Mouse (Mus musculus): ENCODE measurements around the gene Mpzl1. TPM values are rescaled to one million over a fixed set of nuclear protein-coding genes. Genes with fewer than 3 reads are reported as not detected.

The Mpzl1 gene
- polyA plus RNA-seq, 1 experiment from 2014 or later, result 35.3 TPM

DNA sequence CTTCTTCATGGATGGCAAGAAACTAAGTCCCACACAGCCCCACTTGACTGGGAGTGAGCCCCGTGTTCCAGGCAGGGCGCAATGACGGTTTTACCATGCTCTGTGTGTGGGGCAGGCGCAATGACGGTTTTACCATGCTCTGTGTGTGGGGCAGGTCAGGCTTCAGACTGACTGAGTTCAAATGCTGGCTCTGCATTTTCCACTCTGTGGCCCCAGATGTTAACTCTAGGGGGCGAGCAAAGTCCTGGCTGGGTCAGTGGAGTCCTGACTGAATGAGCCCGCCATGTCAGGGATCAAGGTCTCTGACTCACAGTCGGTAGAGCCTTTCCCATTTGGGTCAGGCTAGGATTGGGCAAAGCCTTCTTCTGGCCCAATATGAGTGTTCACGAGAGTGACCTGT, 38.0 kb upstream of the Mpzl1 start:
- in situ Hi-C loops (cut with MboI; ENCODE audit: low pct_unique_long_range_greater_than_20kb), result no loop called here
- DNase-seq (ENCODE audit: low read depth, low spot score) (no peak), ATAC-seq (no peak)

DNA sequence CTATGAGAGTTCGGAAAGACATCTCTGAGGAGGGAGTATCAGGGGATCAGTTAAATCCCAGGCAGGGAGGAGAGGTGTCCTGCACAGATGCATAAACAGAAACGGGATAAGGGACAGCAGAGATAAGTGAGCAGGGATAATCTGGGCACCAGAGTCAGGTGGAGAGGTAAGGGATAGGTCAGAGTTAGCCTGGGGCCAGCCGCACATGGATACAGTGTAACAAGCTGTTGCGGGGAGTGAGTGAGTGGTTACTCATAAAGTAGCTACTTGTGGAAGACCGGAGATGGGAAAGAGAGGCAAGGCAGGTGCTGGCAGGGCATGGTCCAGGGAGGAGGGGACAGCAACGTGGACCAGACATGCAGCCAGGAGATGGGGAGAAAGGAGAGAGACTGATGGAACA, 35.7 kb upstream of the Mpzl1 start:
- CTCF ChIA-PET, result no interaction called here
- in situ Hi-C loops (cut with MboI; ENCODE audit: low pct_unique_long_range_greater_than_20kb), result no loop called here
- no peaks in the 10 kb centered on the region for H3K27me3 ChIP-seq
- POLR2A ChIA-PET, result interaction anchor here (0.6 kb wide), 1 partner anchor 451 kb away, joined by 3 read pairs; no protein-coding TSS in a partner anchor
- no peak for TF ChIP-seq CTCF (IDR thresholded peaks at IDR 0.05)
- DNase-seq (ENCODE audit: low read depth, low spot score) (no peak), ATAC-seq (no peak)

More for the DNA sequence above, 38.0 kb upstream of the Mpzl1 start:
- ChIA-PET POLR2A (no interaction called here), CTCF (interaction anchor here (1.8 kb wide), 1 partner anchor 14 kb away, joined by 3 read pairs; no protein-coding TSS in a partner anchor)
- peaks cover 9% of the 10 kb centered on the region for H3K27me3 ChIP-seq
- no peak for TF ChIP-seq CTCF (IDR thresholded peaks at IDR 0.05)

DNA sequence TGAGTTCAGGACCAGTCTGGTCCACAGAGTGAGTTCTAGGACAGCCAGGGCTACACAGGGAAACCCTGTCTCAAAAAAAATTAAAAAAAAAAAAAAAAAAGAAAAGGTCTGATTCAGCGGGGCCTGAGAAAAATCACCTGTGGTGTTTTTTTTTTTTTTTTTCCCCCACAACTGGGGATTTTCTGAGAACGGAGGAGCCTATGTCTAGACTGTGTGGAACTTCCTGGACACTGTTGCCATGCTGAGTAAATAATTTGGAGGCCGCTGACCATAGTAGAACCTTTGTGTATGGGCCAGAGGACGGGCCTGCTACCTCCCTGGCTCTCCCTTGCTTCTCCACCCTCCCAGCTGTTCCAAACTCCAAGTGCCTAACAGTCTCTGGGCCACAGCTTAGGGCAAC, 34.6 kb upstream of the Mpzl1 start:
- in situ Hi-C loops (cut with MboI; ENCODE audit: low pct_unique_long_range_greater_than_20kb), result no loop called here
- ChIA-PET POLR2A (no interaction called here), CTCF (no interaction called here)
- ATAC-seq (no peak), DNase-seq (ENCODE audit: low read depth, low spot score) (no peak)
- H3K27me3 ChIP-seq, result no peaks in the 10 kb centered on the region
- no peak for TF ChIP-seq CTCF (IDR thresholded peaks at IDR 0.05)

DNA sequence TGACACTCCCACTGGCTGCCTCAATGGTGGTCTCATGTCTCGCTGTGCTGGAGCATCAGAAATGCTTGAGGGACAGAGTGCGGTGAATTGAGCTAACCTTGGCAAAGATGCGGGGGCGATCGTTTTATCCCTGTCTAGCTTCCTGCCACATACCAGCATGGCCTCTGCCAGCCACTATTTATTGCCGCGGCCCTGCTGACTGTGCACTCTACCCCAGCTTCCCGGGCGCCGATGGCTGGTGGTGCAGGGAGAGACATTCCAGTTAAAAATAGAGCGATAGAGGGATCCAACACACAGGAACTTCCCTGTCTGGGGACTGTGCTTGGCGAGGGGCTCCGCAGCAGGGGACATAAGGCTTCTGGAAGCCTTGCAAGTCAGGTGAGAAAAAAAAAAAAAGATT, 33.0 kb upstream of the Mpzl1 start:
- no peak for ATAC-seq
- no peak for TF ChIP-seq CTCF (IDR thresholded peaks at IDR 0.05)
- POLR2A ChIA-PET, result interaction anchor here (1.3 kb wide), 1 partner anchor 68 kb away, joined by 4 read pairs; no protein-coding TSS in a partner anchor
- CTCF ChIA-PET, result interaction anchor here (0.6 to 7.4 kb wide), 3 partner anchors 9 to 68 kb away, joined by 3 to 32 read pairs (median 4); no protein-coding TSS in a partner anchor
- H3K27me3 ChIP-seq, result peaks cover 3% of the 10 kb centered on the region
- DNase-seq (ENCODE audit: low read depth, low spot score), result no peak
- in situ Hi-C loops (cut with MboI; ENCODE audit: low pct_unique_long_range_greater_than_20kb), result no loop called here

DNA sequence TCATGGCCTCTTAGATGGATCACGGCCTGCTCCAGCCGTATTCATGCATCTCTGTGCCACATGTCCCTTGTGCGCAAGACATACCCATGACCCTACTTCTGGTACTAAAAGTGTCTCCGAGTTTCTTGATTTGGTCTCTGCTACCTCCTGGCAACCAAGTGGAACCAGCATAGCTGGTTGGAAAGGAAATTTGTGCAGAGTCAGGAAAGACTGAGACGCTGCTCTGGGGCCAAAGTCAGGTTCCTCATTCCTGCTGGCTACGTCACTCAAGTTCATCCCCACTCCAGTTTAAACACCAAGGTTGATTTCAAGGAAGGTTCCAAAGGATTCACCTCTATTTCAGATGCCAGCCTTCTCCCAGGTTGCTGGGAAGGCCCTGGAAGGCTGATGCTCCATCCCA, 32.6 kb upstream of the Mpzl1 start:
- peaks cover 3% of the 10 kb centered on the region for H3K27me3 ChIP-seq
- in situ Hi-C loops (cut with MboI; ENCODE audit: low pct_unique_long_range_greater_than_20kb), result no loop called here
- ATAC-seq (no peak), DNase-seq (ENCODE audit: low read depth, low spot score) (no peak)
- TF ChIP-seq CTCF (IDR thresholded peaks at IDR 0.05), result no peak
- ChIA-PET POLR2A (interaction anchor here (1.3 kb wide), 1 partner anchor 68 kb away, joined by 4 read pairs; no protein-coding TSS in a partner anchor), CTCF (interaction anchor here (1.7 to 7.4 kb wide), 2 partner anchors 13 to 69 kb away, joined by 4 to 32 read pairs; no protein-coding TSS in a partner anchor)

DNA sequence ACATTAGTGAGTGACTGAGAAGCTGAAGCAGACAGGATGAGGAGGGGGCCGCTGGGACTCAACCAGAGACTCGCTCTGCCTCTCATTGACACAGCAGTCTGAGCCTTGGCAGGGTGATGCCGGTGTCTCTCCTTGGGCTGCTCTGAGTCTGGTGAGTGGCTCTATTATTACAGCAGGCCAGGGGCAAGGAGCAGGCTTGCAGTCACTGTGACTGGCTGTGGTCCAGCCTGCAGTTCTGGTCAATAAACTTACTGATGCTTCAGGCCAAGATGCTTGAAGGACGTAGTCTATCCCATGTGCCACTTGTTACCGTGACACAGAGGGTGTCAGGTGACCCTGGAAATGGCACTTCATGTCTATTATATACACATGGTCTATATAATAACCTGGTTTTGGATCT, 31.4 kb upstream of the Mpzl1 start:
- ATAC-seq, result no peak
- no peak for DNase-seq (ENCODE audit: low read depth, low spot score)
- POLR2A ChIA-PET, result interaction anchor here (1.1 kb wide), 1 partner anchor 70 kb away, joined by 3 read pairs; no protein-coding TSS in a partner anchor
- peaks cover 3% of the 10 kb centered on the region for H3K27me3 ChIP-seq
- TF ChIP-seq CTCF (IDR thresholded peaks at IDR 0.05), result no peak
- in situ Hi-C loops (cut with MboI; ENCODE audit: low pct_unique_long_range_greater_than_20kb), result no loop called here
- CTCF ChIA-PET, result interaction anchor here (7.4 kb wide), 1 partner anchor 70 kb away, joined by 32 read pairs; no protein-coding TSS in a partner anchor

DNA sequence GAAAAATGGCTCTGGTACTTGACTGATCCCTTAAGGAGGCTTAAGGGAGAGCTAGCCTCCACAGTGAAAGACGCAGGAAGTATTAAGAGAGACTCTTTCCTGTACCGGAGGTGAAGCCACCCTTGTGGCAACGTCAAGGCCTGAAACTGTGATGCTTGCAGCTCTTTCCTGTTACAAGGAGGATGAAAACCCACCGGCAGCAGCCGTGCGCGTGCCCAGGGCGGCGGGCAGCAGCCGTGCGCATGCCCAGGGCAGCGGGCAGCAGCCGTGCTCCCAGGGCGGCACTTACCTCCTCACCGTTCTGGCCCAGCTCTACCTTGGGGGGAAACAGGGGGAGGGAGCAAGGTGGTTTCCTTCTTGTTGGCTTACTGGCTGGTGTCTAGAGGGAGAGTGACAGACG, 28.9 kb upstream of the Mpzl1 start:
- TF ChIP-seq CTCF (IDR thresholded peaks at IDR 0.05), result no peak
- ChIA-PET CTCF (interaction anchor here (7.4 kb wide), 1 partner anchor 72 kb away, joined by 32 read pairs; no protein-coding TSS in a partner anchor), POLR2A (interaction anchor here (1.0 kb wide), 1 partner anchor 72 kb away, joined by 3 read pairs; no protein-coding TSS in a partner anchor)
- H3K27me3 ChIP-seq, result peaks cover 3% of the 10 kb centered on the region
- no peak for DNase-seq (ENCODE audit: low read depth, low spot score)
- ATAC-seq, result no peak
- in situ Hi-C loops (cut with MboI; ENCODE audit: low pct_unique_long_range_greater_than_20kb), result loop anchor here (5.0 kb wide), 1 partner anchor 74 kb away; no protein-coding TSS in a partner anchor

DNA sequence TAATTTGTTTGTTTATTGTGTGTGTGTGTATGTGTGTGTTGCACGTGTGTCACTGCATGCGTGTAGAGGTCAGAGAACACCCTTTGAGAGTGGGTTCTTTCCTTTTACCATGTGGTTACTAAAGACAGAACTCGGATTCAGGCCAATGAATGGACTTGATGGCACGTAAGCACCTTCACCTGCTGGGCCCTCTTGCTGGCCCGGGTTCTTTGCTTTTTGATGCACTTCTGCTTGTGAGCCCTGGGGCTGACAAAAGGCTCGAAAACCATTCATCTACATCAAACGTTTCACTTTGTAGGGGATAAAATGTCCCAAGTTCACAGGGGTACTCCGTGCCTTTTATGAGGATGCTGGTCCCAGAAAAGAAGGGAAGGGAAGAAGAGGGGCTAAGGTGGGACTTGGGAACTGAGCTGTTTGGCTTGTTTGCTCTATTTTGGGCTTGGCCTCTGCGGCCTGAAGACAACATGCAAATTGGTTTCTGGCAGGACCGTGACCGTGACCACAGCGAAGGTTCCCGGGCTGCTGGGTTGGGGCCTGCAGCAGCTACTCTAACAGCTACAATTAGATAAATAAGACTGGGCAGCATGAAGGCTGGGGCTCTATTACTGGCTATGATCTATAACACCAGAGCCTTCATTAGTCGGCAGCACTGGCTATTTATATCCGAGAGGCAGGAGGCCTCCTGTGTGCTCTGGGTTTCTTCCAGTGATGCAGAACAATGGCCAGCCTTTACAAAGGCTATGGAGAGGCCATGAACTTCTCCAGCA, 28.3 kb upstream of the Mpzl1 start:
- ATAC-seq (no peak), DNase-seq (ENCODE audit: low read depth, low spot score) (no peak)
- TF ChIP-seq CTCF (IDR thresholded peaks at IDR 0.05), result no peak
- in situ Hi-C loops (cut with MboI; ENCODE audit: low pct_unique_long_range_greater_than_20kb), result loop anchor here (5.0 kb wide), 1 partner anchor 75 kb away; no protein-coding TSS in a partner anchor
- ChIA-PET POLR2A (interaction anchor here (0.5 to 1.0 kb wide), 2 partner anchors 18 to 73 kb away, joined by 3 to 6 read pairs; no protein-coding TSS in a partner anchor), CTCF (interaction anchor here (7.4 kb wide), 1 partner anchor 73 kb away, joined by 32 read pairs; no protein-coding TSS in a partner anchor)
- peaks cover 3% of the 10 kb centered on the region for H3K27me3 ChIP-seq

DNA sequence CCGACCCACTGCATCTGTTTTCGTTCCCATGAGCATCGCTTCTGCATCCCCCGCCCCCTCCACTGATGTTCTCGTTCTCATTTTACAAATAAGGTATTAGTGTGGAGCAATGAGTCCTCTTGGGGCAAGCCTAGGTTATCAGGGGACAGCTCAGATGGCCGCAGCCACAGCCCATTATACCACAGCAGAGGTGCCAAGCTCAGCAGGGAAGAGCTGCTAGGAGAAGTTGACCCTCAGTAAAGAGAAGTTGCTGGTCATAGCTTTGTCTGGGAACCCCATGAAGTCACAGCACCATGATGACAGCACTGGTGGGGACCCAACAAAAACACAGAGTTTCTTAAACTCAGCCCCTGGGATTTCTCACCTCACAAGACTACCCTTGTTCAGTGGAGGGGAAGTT, 27.4 kb upstream of the Mpzl1 start:
- CTCF ChIA-PET, result interaction anchor here (1.2 to 7.4 kb wide), 3 partner anchors 36 to 79 kb away, joined by 4 to 32 read pairs (median 4); no protein-coding TSS in a partner anchor
- DNase-seq (ENCODE audit: low read depth, low spot score) (no peak), ATAC-seq (no peak)
- peaks cover 3% of the 10 kb centered on the region for H3K27me3 ChIP-seq
- POLR2A ChIA-PET, result interaction anchor here (0.5 kb wide), 1 partner anchor 17 kb away, joined by 6 read pairs; no protein-coding TSS in a partner anchor
- TF ChIP-seq CTCF (IDR thresholded peaks at IDR 0.05), result no peak
- in situ Hi-C loops (cut with MboI; ENCODE audit: low pct_unique_long_range_greater_than_20kb), result loop anchor here (5.0 kb wide), 1 partner anchor 76 kb away; no protein-coding TSS in a partner anchor

DNA sequence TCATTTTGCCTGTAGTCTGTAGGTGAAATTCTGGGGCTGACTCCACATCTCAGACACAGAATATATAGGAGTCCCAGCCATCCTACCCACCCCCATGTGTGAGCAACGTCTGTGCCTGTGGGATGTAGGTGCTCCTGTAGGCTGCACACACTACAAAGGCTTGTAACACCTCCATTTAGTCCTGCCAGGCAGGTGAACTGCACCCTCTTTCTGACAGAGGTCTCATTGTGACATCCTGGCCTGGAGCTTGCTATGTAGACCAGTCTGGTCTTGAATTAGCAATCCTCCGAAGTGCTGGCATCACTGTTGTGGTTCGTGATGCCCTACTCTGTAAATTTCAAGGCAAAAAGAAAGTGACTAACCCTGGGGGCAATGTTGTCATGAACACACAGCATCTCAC, 26.9 kb upstream of the Mpzl1 start:
- POLR2A ChIA-PET, result no interaction called here
- peaks cover 3% of the 10 kb centered on the region for H3K27me3 ChIP-seq
- in situ Hi-C loops (cut with MboI; ENCODE audit: low pct_unique_long_range_greater_than_20kb), result loop anchor here (5.0 kb wide), 1 partner anchor 76 kb away; no protein-coding TSS in a partner anchor
- TF ChIP-seq CTCF (IDR thresholded peaks at IDR 0.05), result no peak
- CTCF ChIA-PET, result interaction anchor here (1.2 to 7.4 kb wide), 3 partner anchors 37 to 80 kb away, joined by 4 to 32 read pairs (median 4); no protein-coding TSS in a partner anchor
- DNase-seq (ENCODE audit: low read depth, low spot score) (no peak), ATAC-seq (no peak)
